Mouse (Mus musculus): ENCODE measurements at regions not wholly inside any gene's neighbourhood (a gene's known extent, or its start where the extent isn't known, plus 50 kb on each side); places are given as distances from the start of the nearest gene placed in this dataset.

GRCm38 (mm10) chr12:12850681-12851080, 91.0 kb downstream of the Mycn start:
- no peak for TF ChIP-seq POLR2A (IDR thresholded peaks at IDR 0.05; ENCODE audit: low read depth, low read length)
- TF ChIP-seq CTCF (IDR thresholded peaks at IDR 0.05; ENCODE audit: extremely low read depth, insufficient read depth, insufficient read length, insufficient replicate concordance): no peak

Data from spleen, adult 2 months (tissue).